In genomic region chr15:63997705-63998409, GRCm38 (mm10) we compare ENCODE assay signal across 8 mouse cellular contexts.
DNase-seq lines count a peak whose midpoint lies in the region; ATAC-seq and TF ChIP-seq lines count a peak whose summit lies in the region.

No protein-coding gene starts in this region.

- H3K4me1 ChIP-seq in cortical plate, adult 2 months (ENCODE audit: control insufficient read depth, insufficient read depth, low read length), result peaks cover 8% of the 10 kb centered on the region

- peak overlapping the region; percentile 38 for H3K4me3 ChIP-seq in cortical plate, adult 2 months (ENCODE audit: insufficient read depth, low read length)

- H3K27ac ChIP-seq in cortical plate, adult 2 months (ENCODE audit: insufficient read depth, low read length), result peak overlapping the region; percentile 58; the same call in 1 of the 2 replicates

- TF ChIP-seq POLR2A in cortical plate, adult 2 months (IDR thresholded peaks at IDR 0.05; ENCODE audit: extremely low read depth, insufficient read depth, low read length), result peak; percentile 42; the same call in 1 of the 2 replicates

- peak; percentile 80 for ATAC-seq in activated CD4-positive, CD25-positive, alpha-beta regulatory T cell, adult 4 months
- ATAC-seq in megakaryocyte progenitor cell, adult 5-6 weeks (replicated peaks; ENCODE audit: poor library complexity), result peak; percentile 74

- TF ChIP-seq CTCF in cortical plate, adult 2 months (IDR thresholded peaks at IDR 0.05; ENCODE audit: extremely low read depth, insufficient read depth, low read length), result no peak

- peak; percentile 91 for DNase-seq in gastrocnemius, postnatal 10 days
- DNase-seq in induced T-regulatory cell, adult 2 months (ENCODE audit: low read depth), result peak; percentile 95
- peak; percentile 83 to 94 for DNase-seq in left cerebral cortex, adult 9 months (ENCODE audit: low spot score in 2 of 2)
- peak; percentile 93 for DNase-seq in right cerebral cortex, postnatal 14 days
- peak; percentile 89 to 93 for DNase-seq in urinary bladder, postnatal 36 days (ENCODE audit: low spot score in 2 of 2)

Comparison
In these comparisons a context has a peak if more than half of its experiments do, and no peak if none do; other contexts are left out.
1. Peak in every context shown above with its lines: DNase-seq, ATAC-seq, H3K4me3 ChIP-seq and H3K27ac ChIP-seq.